Mouse (Mus musculus): ENCODE results near the gene Svs6.
"Not testable (repeated sequence)": the region's sequence is repeated elsewhere in the genome, so short reads cannot be mapped to it uniquely, and the experiment has no call there.

Svs6 gene

GRCm38 (mm10) chr2:164316451-164316850 is at the start of gene Svs6:
Svs6 (plus strand) TSS chr2:164316751.
- H3K27me3 ChIP-seq (ENCODE audit: control insufficient read depth, insufficient read depth, low read length, poor library complexity, severe bottlenecking); DNase-seq (ENCODE audit: low read depth, low spot score): not testable (repeated sequence)

GRCm38 (mm10) chr2:164278359-164278758 is 38.2 kb upstream of the Svs6 start, which contains the start of gene Svs4:
Svs4 (minus strand) TSS chr2:164278459.
- Histone ChIP-seq H3K36me3 (ENCODE audit: control insufficient read depth, insufficient read depth, low read length, poor library complexity, severe bottlenecking) (no peaks in the 10 kb centered on the region), H3K27me3 (ENCODE audit: control insufficient read depth, insufficient read depth, low read length, poor library complexity, severe bottlenecking) (no peaks in the 10 kb centered on the region)
- no peak for DNase-seq (ENCODE audit: low read depth, low spot score)

More at GRCm38 (mm10) chr2:164316451-164316850, at the start of gene Svs6:
- not testable (repeated sequence) for H3K36me3 ChIP-seq (ENCODE audit: control insufficient read depth, insufficient read depth, low read length, poor library complexity, severe bottlenecking)

- H3K36me3 ChIP-seq (ENCODE audit: control insufficient read depth, insufficient read depth, low read length, poor library complexity, severe bottlenecking); DNase-seq (ENCODE audit: low read depth, low spot score); H3K27me3 ChIP-seq (ENCODE audit: control insufficient read depth, insufficient read depth, low read length, poor library complexity, severe bottlenecking): not testable (repeated sequence)
Observed at GRCm38 (mm10) chr2:164288968-164289367, 27.6 kb upstream of the Svs6 start, which contains the start of gene Svs3a. Svs3a (plus strand) TSS chr2:164289268.

- H3K27me3 ChIP-seq (ENCODE audit: control insufficient read depth, insufficient read depth, low read length, poor library complexity, severe bottlenecking): no peaks in the 10 kb centered on the region
- no peak for DNase-seq (ENCODE audit: low read depth, low spot score)
- H3K36me3 ChIP-seq (ENCODE audit: control insufficient read depth, insufficient read depth, low read length, poor library complexity, severe bottlenecking): no peaks in the 10 kb centered on the region
Observed at GRCm38 (mm10) chr2:164312599-164312998, 4.0 kb upstream of the Svs6 start.

- not testable (repeated sequence) for H3K36me3 ChIP-seq (ENCODE audit: control insufficient read depth, insufficient read depth, low read length, poor library complexity, severe bottlenecking); DNase-seq (ENCODE audit: low read depth, low spot score); H3K27me3 ChIP-seq (ENCODE audit: control insufficient read depth, insufficient read depth, low read length, poor library complexity, severe bottlenecking)
Observed at GRCm38 (mm10) chr2:164315460-164315859, 1.1 kb upstream of the Svs6 start.

GRCm38 (mm10) chr2:164320983-164321382 is 4.4 kb downstream of the Svs6 start:
- H3K36me3 ChIP-seq (ENCODE audit: control insufficient read depth, insufficient read depth, low read length, poor library complexity, severe bottlenecking): no peaks in the 10 kb centered on the region
- no peaks in the 10 kb centered on the region for H3K27me3 ChIP-seq (ENCODE audit: control insufficient read depth, insufficient read depth, low read length, poor library complexity, severe bottlenecking)
- no peak for DNase-seq (ENCODE audit: low read depth, low spot score)

GRCm38 (mm10) chr2:164332440-164332839 is 15.9 kb downstream of the Svs6 start, which contains the start of gene Svs5:
Svs5 (plus strand) TSS chr2:164332740.
- H3K27me3 ChIP-seq (ENCODE audit: control insufficient read depth, insufficient read depth, low read length, poor library complexity, severe bottlenecking); DNase-seq (ENCODE audit: low read depth, low spot score); H3K36me3 ChIP-seq (ENCODE audit: control insufficient read depth, insufficient read depth, low read length, poor library complexity, severe bottlenecking): not testable (repeated sequence)

- DNase-seq (ENCODE audit: low read depth, low spot score); H3K36me3 ChIP-seq (ENCODE audit: control insufficient read depth, insufficient read depth, low read length, poor library complexity, severe bottlenecking); H3K27me3 ChIP-seq (ENCODE audit: control insufficient read depth, insufficient read depth, low read length, poor library complexity, severe bottlenecking): not testable (repeated sequence)
Observed at GRCm38 (mm10) chr2:164343732-164344131, 27.2 kb downstream of the Svs6 start.

GRCm38 (mm10) chr2:164347697-164348096 is 31.1 kb downstream of the Svs6 start:
- not testable (repeated sequence) for H3K36me3 ChIP-seq (ENCODE audit: control insufficient read depth, insufficient read depth, low read length, poor library complexity, severe bottlenecking); DNase-seq (ENCODE audit: low read depth, low spot score); H3K27me3 ChIP-seq (ENCODE audit: control insufficient read depth, insufficient read depth, low read length, poor library complexity, severe bottlenecking)

GRCm38 (mm10) chr2:164348980-164349379 is 32.4 kb downstream of the Svs6 start:
- Histone ChIP-seq H3K36me3 (ENCODE audit: control insufficient read depth, insufficient read depth, low read length, poor library complexity, severe bottlenecking) (no peaks in the 10 kb centered on the region), H3K27me3 (ENCODE audit: control insufficient read depth, insufficient read depth, low read length, poor library complexity, severe bottlenecking) (no peaks in the 10 kb centered on the region)
- DNase-seq (ENCODE audit: low read depth, low spot score): peak; percentile 48

- H3K27me3 ChIP-seq (ENCODE audit: control insufficient read depth, insufficient read depth, low read length, poor library complexity, severe bottlenecking): no peaks in the 10 kb centered on the region
- no peak for DNase-seq (ENCODE audit: low read depth, low spot score)
- H3K36me3 ChIP-seq (ENCODE audit: control insufficient read depth, insufficient read depth, low read length, poor library complexity, severe bottlenecking): no peaks in the 10 kb centered on the region
Observed at GRCm38 (mm10) chr2:164352697-164353096, 36.1 kb downstream of the Svs6 start.

GRCm38 (mm10) chr2:164353356-164353755 is 36.8 kb downstream of the Svs6 start:
- no peaks in the 10 kb centered on the region for H3K27me3 ChIP-seq (ENCODE audit: control insufficient read depth, insufficient read depth, low read length, poor library complexity, severe bottlenecking)
- DNase-seq (ENCODE audit: low read depth, low spot score): no peak
- no peaks in the 10 kb centered on the region for H3K36me3 ChIP-seq (ENCODE audit: control insufficient read depth, insufficient read depth, low read length, poor library complexity, severe bottlenecking)

- H3K36me3 ChIP-seq (ENCODE audit: control insufficient read depth, insufficient read depth, low read length, poor library complexity, severe bottlenecking): no peaks in the 10 kb centered on the region
- DNase-seq (ENCODE audit: low read depth, low spot score): peak; percentile 23
Observed at GRCm38 (mm10) chr2:164356177-164356967, 39.8 kb downstream of the Svs6 start.

GRCm38 (mm10) chr2:164358373-164358772 is 41.8 kb downstream of the Svs6 start:
- Histone ChIP-seq H3K27me3 (ENCODE audit: control insufficient read depth, insufficient read depth, low read length, poor library complexity, severe bottlenecking) (no peaks in the 10 kb centered on the region), H3K36me3 (ENCODE audit: control insufficient read depth, insufficient read depth, low read length, poor library complexity, severe bottlenecking) (no peaks in the 10 kb centered on the region)
- DNase-seq (ENCODE audit: low read depth, low spot score): peak; percentile 57

More at GRCm38 (mm10) chr2:164356177-164356967, 39.8 kb downstream of the Svs6 start:
- H3K27me3 ChIP-seq (ENCODE audit: control insufficient read depth, insufficient read depth, low read length, poor library complexity, severe bottlenecking): no peaks in the 10 kb centered on the region

GRCm38 (mm10) chr2:164359031-164359430 is 42.5 kb downstream of the Svs6 start:
- DNase-seq (ENCODE audit: low read depth, low spot score): no peak
- H3K27me3 ChIP-seq (ENCODE audit: control insufficient read depth, insufficient read depth, low read length, poor library complexity, severe bottlenecking): no peaks in the 10 kb centered on the region
- no peaks in the 10 kb centered on the region for H3K36me3 ChIP-seq (ENCODE audit: control insufficient read depth, insufficient read depth, low read length, poor library complexity, severe bottlenecking)
